Mouse (Mus musculus) cerebellum, adult 2 months (tissue): ENCODE measurements around the gene Ascl3.

Source experiments
- CTCF ChIP-seq: fragments of 200-500 bp; IDR thresholded peaks from 2 replicates; pipeline ENCODE4 v1.5.1; 2011; ENCODE audit warnings: low read depth, mild to moderate bottlenecking, control low read depth, low read length, moderate library complexity, borderline replicate concordance; ENCODE audit not compliant: insufficient read depth
- POLR2A ChIP-seq: fragments of 200-500 bp; IDR thresholded peaks from 2 replicates; pipeline ENCODE4 v1.6.1; 2011; ENCODE audit warnings: low read length, control low read depth, borderline replicate concordance; ENCODE audit not compliant: insufficient read depth

DNA sequence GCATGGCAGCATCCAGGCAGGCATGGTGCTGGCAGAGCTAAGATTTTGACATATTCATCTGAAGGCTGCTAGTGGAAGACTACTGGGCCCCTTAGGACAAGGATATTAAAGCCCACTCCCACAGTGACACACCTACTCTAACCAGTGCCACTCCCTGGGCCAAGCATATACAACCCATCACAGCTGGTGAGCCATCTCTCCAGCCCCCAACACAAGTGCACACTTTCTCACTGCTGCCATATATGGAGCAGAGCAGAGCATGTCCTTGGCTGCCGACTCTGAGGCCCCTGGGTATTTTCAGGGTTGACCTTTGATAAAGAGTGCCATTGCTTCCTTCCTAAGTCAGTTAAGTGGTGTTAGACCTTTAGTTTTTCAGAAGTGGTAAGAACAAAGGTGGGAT lies 21.5 kb downstream of the Ascl3 start:
- TF ChIP-seq POLR2A (no peak), CTCF (no peak)
